Mouse (Mus musculus) T-helper 17 cell (primary cell): ENCODE results near the gene Slc2a2.
"Not testable (repeated sequence)": the region's sequence is repeated elsewhere in the genome, so short reads cannot be mapped to it uniquely, and the experiment has no call there.

Experiments used
- in situ Hi-C, 2 experiments: fragments of 300-600 bp; cut with MboI, MseI; formaldehyde crosslinking; loops; 1 replicate in 1 of 2; 2 replicates in 1 of 2; pipeline ENCODE4 v1.15.1; 2025; ENCODE audit warnings: high pct_unique_total_duplicates in 2 of 2

The Slc2a2 gene

DNA sequence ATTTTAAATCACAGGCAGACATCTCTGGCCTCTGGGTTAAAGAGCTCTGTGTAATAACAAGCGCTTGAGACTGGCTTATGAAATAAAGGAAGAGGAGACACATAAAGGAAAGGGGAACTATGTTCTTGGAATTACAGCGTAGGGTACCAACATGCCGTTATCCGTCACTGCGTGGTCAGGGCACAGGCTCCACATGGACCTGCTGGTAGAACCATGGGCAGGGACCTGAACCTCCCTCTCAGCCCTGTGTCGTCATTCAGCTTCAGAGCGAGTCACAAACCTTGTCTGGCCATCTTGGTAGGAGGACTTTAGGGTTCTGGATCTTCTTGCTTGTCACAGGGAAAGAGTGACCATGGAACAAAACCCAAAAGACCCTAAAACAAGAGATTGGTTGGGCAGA is 28.7 kb downstream of the Slc2a2 start:
- in situ Hi-C loops: no loop called here

DNA sequence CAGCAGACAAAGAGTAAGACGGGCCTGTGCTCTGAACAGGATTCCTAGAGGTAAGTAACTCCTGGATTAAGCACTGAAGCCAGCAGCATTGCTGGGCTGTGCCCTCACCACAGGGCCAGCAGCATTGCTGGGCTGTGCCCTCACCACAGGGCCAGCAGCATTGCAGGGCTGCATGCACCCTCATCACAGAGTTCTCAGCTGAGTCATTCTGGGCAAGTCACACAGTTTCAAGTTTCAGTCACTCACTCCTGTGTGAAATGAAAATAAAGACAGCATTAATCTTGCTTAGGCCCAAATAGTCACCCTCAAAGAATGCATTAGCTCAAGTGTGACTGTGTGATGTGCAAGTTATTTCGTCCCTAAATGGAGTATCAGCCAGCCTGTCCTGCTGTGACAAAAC is 37.0 kb downstream of the Slc2a2 start:
- in situ Hi-C loops: no loop called here

DNA sequence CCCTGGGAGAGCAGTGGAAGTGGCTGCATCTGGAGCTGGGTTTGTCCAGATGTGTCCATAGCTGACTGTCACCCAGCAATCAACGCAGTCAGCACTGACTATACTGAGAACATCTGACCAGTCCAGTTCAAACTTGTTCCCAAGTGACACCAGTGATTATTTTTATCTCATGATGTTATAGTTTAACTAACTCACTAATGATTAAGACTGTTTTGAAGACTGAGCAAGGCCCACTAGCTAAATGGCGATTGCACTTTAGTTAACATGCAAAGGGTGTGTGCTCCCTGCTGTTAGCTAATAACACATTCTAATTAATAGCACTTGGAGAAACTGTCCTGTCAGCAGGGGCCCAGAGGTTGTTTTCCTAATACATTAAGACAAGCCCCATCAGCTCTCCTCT is 39.3 kb downstream of the Slc2a2 start:
- in situ Hi-C loops: no loop called here

GRCm38 (mm10) chr3:28740353-28740752 is 42.6 kb downstream of the Slc2a2 start:
- in situ Hi-C loops: loop anchor here in 1 of 2 experiments (5.0 kb wide), 1 partner anchor 573 kb away; no protein-coding TSS in a partner anchor

DNA sequence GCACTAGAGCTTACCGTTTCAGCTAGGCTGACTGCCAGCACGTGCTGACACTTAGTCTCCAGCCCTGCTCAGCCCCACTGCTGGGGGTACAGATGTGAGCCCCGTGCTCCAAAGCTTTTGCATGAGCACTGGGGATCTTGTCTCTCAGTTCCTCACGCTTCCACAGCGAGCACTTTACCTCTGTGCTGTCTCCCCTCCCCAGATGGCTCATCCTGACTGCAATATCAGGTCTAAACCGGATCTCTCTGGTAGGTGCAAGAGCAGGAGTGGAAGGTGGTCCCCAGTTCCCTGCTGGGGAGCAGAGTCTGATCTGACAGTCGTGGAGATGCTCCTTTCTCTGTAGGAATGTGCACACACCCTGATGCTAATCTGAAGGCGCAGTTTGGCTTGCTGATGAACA is 45.5 kb downstream of the Slc2a2 start:
- in situ Hi-C loops: loop anchor here in 1 of 2 experiments (5.0 kb wide), 1 partner anchor 576 kb away; no protein-coding TSS in a partner anchor

- in situ Hi-C loops: no loop called here
Observed at GRCm38 (mm10) chr3:28745835-28746483, 48.3 kb downstream of the Slc2a2 start.

DNA sequence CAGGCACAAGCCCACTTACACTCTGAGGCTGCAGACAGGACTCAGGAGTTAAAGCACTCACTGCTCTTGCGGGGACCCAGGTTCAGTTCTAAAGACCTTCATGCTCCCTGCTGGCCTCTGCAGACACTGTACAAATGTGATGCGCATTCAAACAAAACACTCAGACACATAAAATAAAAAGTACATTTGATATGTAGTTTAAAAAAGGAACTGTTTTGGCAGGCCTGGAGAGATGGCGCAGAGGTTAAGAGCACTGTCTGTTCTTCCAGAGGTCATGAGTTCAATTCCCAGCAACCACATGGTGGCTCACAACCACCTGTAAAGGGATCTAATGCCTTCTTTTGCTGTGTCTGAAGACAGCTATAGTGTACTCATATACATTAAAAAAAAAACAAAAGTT is 50.4 kb downstream of the Slc2a2 start:
- in situ Hi-C loops: no loop called here

- in situ Hi-C loops: no loop called here
Observed at GRCm38 (mm10) chr3:28748956-28749355, 51.3 kb downstream of the Slc2a2 start.

GRCm38 (mm10) chr3:28755477-28755876 is 57.8 kb downstream of the Slc2a2 start:
- in situ Hi-C loops: no loop called here

DNA sequence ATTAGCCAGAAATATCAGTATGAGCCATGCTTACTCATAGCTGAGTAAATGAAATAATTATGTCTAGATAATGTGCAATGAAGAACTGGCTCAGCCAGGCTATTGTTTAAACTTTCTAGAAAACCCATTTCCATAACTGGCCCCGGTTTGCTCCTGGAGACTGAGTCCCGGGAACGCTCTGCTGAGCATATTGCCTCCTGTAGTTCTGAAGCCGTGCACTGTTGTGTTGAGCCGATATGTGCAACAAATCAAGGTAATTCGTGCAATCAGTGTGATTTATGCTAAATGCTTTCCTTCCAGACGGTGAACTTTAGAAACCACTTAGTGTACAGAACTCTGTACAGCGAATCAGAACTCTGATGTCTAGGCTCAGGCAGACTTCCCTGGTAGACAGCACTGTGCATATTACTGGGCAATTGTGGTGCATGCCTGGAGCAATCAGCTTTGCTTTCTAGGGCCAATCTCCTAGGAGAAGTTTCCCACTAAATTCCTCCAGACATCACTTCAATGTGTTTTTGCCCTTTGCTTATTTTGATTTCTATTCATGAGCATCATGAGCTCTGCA is 63.6 kb downstream of the Slc2a2 start:
- in situ Hi-C loops: no loop called here

- in situ Hi-C loops: no loop called here
Observed at GRCm38 (mm10) chr3:28766935-28767334, 69.2 kb downstream of the Slc2a2 start.

GRCm38 (mm10) chr3:28768222-28768621 is 70.5 kb downstream of the Slc2a2 start:
- in situ Hi-C loops: no loop called here

DNA sequence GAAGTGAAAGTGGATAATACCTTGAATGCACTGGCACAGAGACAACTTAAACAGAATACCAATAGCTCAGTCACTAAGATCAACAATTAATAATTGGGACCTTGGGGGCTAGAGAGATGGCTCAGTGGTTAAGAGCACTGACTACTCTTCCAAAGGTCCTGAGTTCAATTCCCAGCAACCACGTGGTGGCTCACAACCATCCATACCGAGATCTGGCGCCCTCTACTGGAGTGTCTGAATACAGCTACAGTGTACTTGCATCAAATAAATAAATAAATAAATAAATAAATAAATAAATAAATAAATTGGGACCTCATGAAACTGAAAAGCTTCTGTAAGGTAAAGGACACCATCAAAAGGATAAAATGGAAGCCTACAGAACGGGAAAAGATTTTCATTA is 75.2 kb downstream of the Slc2a2 start:
- in situ Hi-C loops: not testable (repeated sequence)

GRCm38 (mm10) chr3:28775361-28775760 is 77.7 kb downstream of the Slc2a2 start:
- in situ Hi-C loops: loop anchor here in 1 of 2 experiments (25.0 kb wide), 1 partner anchor 1812 kb away; the partner anchor contains the start of gene Actrt3

DNA sequence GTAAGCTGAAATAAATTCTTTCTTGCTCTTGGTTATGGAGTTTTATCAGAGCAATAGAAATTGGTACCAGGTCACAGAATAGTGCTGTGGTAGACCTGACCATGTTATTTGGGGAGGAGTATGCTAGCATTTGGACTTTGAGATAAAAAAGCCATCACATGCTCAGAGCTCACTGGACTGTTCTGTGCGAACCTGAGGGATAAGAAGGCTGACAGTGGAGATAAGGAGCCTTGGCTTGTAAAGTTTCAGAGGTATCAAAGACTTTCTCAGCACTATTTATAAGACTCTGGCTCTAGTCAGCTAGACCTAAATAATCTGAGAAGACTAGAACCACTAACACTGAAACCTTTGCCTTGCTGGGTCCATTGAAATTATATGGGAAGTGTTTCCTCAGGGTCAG is 78.3 kb downstream of the Slc2a2 start:
- in situ Hi-C loops: loop anchor here in 1 of 2 experiments (25.0 kb wide), 1 partner anchor 1811 kb away; the partner anchor contains the start of gene Actrt3

GRCm38 (mm10) chr3:28776491-28776890 is 78.8 kb downstream of the Slc2a2 start:
- in situ Hi-C loops: loop anchor here in 1 of 2 experiments (25.0 kb wide), 1 partner anchor 1811 kb away; the partner anchor contains the start of gene Actrt3

GRCm38 (mm10) chr3:28780511-28780910 is 82.8 kb downstream of the Slc2a2 start:
- in situ Hi-C loops: loop anchor here in 1 of 2 experiments (25.0 kb wide), 1 partner anchor 1807 kb away; the partner anchor contains the start of gene Actrt3
